Mouse (Mus musculus) stomach, adult 2 months (tissue): ENCODE measurements around the gene Atp5mpl. TPM values are rescaled to one million over a fixed set of nuclear protein-coding genes. Genes with fewer than 3 reads are reported as not detected.

ENCODE experiments used
- polyA plus RNA-seq: library from polyadenylated mRNA; depleted of rRNA; stranded (reverse); fragments of >200 nt; gene quantifications from 2 replicates; pipeline ENCODE4 v1.2.3, GENCODE M21; 2012; rRNA removed

Gene Atp5mpl
- polyA plus RNA-seq: 3.6 and 4.0 TPM in 2 replicates

GRCm38 (mm10) chr12:111966683-111967173 lies at the start of gene Atp5mpl:
Gene Atp5mpl (minus strand): TSS chr12:111966977.

GRCm38 (mm10) chr12:111980887-111981367 lies 14.2 kb upstream of the Atp5mpl start, which contains the start of gene Rd3l:
Gene Rd3l (minus strand): TSS chr12:111981317.

DNA sequence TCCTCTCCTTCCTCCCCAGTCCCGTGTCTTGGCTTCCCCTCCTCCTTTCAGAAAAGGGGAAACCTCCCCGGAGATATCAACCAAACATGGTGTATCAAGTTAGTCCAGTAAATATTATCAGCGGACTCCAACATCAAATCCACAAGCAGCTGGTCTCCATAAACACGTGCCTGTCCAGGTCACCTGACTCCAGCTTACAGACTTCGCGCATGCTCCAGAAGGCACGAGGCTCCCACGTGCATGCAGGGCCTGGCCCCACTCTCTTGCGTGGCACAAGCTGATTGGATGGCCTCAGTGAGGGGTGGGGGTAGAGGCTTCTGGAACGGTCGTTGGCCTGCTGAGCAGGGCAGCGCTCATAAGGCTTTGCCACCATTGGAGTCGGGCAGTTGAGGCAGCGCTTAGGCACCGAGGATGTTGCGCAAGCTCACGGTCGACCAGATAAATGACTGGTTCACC lies 4.5 kb upstream of the Atp5mpl start, which contains the start of gene Tdrd9:
Tdrd9 (plus strand) TSS at position 329 of the 456 bp plus-strand sequence.

Other genes starting within 250 kb of the Atp5mpl start
- 31.1 and 42.6 TPM in 2 replicates for gene Klc1, start 208.1 kb downstream of the Atp5mpl start, polyA plus RNA-seq
- 2.9 and 3.3 TPM in 2 replicates for gene Xrcc3, start 153.1 kb downstream of the Atp5mpl start, polyA plus RNA-seq
- gene Zfyve21, start 152.8 kb downstream of the Atp5mpl start, polyA plus RNA-seq: 16.7 and 17.7 TPM in 2 replicates
- 10.0 and 10.8 TPM in 2 replicates for gene Ppp1r13b, start 58.9 kb downstream of the Atp5mpl start, polyA plus RNA-seq
- gene Tdrd9, start 4.6 kb upstream of the Atp5mpl start, polyA plus RNA-seq: 0.03 TPM in 1 of 2 replicates, not detected in the other
- gene Rd3l, start 14.3 kb upstream of the Atp5mpl start, polyA plus RNA-seq: 0.22 TPM in 1 of 2 replicates, not detected in the other
- gene Aspg, start 139.7 kb upstream of the Atp5mpl start, polyA plus RNA-seq: 3.8 and 4.5 TPM in 2 replicates
- 2.5 and 3.5 TPM in 2 replicates for gene Kif26a, start 179.2 kb upstream of the Atp5mpl start, polyA plus RNA-seq